ENCODE assay signal across 12 mouse cellular contexts in the genomic region with DNA sequence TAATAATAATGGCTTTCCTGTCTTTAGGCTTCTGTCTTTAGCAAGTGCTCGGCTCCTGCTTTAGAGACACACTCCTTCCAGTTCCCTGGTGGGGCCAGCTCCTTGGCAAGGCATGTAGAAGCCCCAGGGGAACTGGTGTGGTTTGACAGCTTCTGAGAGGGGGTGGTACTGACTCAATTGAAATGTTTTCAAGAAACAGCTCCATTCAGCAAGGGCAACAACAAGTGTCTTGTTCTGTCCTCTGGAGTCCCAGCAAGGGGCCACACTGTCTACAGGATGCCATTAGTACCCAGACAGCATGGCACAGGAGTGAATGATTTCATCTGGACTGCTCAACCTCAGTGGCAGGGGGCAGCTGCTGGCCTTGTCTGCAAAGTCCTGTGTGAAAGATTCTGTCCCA. TPM values are rescaled to one million over a fixed set of nuclear protein-coding genes. Genes with fewer than 3 reads are reported as not detected.
DNase-seq lines count a peak whose midpoint lies in the region; ATAC-seq lines count a peak whose summit lies in the region.
"Had no signal": no experiment of that assay in that cellular context is flagged by ENCODE, and none has a peak within 500 bp of the region (broad histone marks: within the 10 kb centered on the region; RNA-seq: fewer than 3 reads in every experiment).

No protein-coding gene starts in this region.

- no peak overlapping the region for H3K4me2 ChIP-seq in embryonic facial prominence, embryonic 15.5 days (replicated peaks)
- no peak overlapping the region for H3K4me2 ChIP-seq in hindbrain, embryonic 16.5 days (ENCODE audit: low read length)
- no peak overlapping the region for H3K4me2 ChIP-seq in neural tube, embryonic 13.5 days
- no peak overlapping the region for H3K4me2 ChIP-seq in liver, embryonic 12.5 days
- H3K4me2 ChIP-seq: lung, embryonic 14.5 days had no signal

- H3K4me1 ChIP-seq in embryonic facial prominence, embryonic 15.5 days: peaks cover 8% of the 10 kb centered on the region; the same call in 1 of the 2 replicates
- H3K4me1 ChIP-seq in hindbrain, embryonic 16.5 days (ENCODE audit: control insufficient read depth, insufficient read depth, low read depth, low read length): peaks cover 6% of the 10 kb centered on the region
- H3K4me1 ChIP-seq in neural tube, embryonic 13.5 days (replicated peaks): peaks cover 27% of the 10 kb centered on the region
- H3K4me1 ChIP-seq in liver, embryonic 12.5 days: 0 out of 2 replicates have a peak, but pooled peaks cover 4% of the 10 kb centered on the region

- no peak overlapping the region for H3K4me3 ChIP-seq in embryonic facial prominence, embryonic 15.5 days (replicated peaks)
- no peak overlapping the region for H3K4me3 ChIP-seq in hindbrain, embryonic 16.5 days (ENCODE audit: low read length)
- H3K4me3 ChIP-seq in neural tube, embryonic 13.5 days: no peak overlapping the region
- no peak overlapping the region for H3K4me3 ChIP-seq in liver, embryonic 12.5 days
- H3K4me3 ChIP-seq: heart, adult 2 months had no signal

- peak; percentile 34; the same call in 1 of the 2 replicates for ATAC-seq in embryonic facial prominence, embryonic 15.5 days (ENCODE audit: insufficient number of reproducible peaks, low FRiP score, low TSS enrichment, low read depth)
- ATAC-seq in hindbrain, embryonic 16.5 days: peak; percentile 94
- peak; percentile 74 for ATAC-seq in neural tube, embryonic 13.5 days (ENCODE audit: low read depth)
- ATAC-seq in liver, embryonic 12.5 days: no peak
- ATAC-seq: CD4-positive, CD25-positive, alpha-beta regulatory T cell, adult 4 months had no signal

- peaks cover 18% of the 10 kb centered on the region; the same call in 1 of the 2 replicates for H3K36me3 ChIP-seq in embryonic facial prominence, embryonic 15.5 days
- H3K36me3 ChIP-seq in hindbrain, embryonic 16.5 days (ENCODE audit: control insufficient read depth, insufficient read depth, low read length): peaks cover 9% of the 10 kb centered on the region
- H3K36me3 ChIP-seq in neural tube, embryonic 13.5 days: peaks cover 15% of the 10 kb centered on the region
- peaks cover 8% of the 10 kb centered on the region for H3K36me3 ChIP-seq in liver, embryonic 12.5 days

- H3K9ac ChIP-seq in embryonic facial prominence, embryonic 15.5 days: no peak overlapping the region
- no peak overlapping the region for H3K9ac ChIP-seq in hindbrain, embryonic 16.5 days (ENCODE audit: low read depth, low read length)
- no peak overlapping the region for H3K9ac ChIP-seq in neural tube, embryonic 13.5 days
- no peak overlapping the region for H3K9ac ChIP-seq in liver, embryonic 12.5 days
- H3K9ac ChIP-seq: lung, embryonic 14.5 days had no signal

- H3K27ac ChIP-seq in embryonic facial prominence, embryonic 15.5 days (replicated peaks): no peak overlapping the region
- peak overlapping the region; percentile 40; the same call in 1 of the 2 replicates for H3K27ac ChIP-seq in hindbrain, embryonic 16.5 days (ENCODE audit: low read depth, low read length)
- peak overlapping the region; percentile 30 for H3K27ac ChIP-seq in neural tube, embryonic 13.5 days (replicated peaks)
- no peak overlapping the region for H3K27ac ChIP-seq in liver, embryonic 12.5 days
- H3K27ac ChIP-seq: heart, adult 2 months had no signal

- 17% methylated on average over 1 of the region's 1 CpGs for WGBS in embryonic facial prominence, embryonic 15.5 days
- 0% methylated on average over 1 of the region's 1 CpGs for WGBS in hindbrain, embryonic 16.5 days
- 25% methylated on average over 1 of the region's 1 CpGs for WGBS in neural tube, embryonic 13.5 days
- WGBS in liver, embryonic 12.5 days (ENCODE audit: insufficient replicate concordance): 52% methylated on average over 1 of the region's 1 CpGs

- no peaks in the 10 kb centered on the region for H3K9me3 ChIP-seq in embryonic facial prominence, embryonic 15.5 days (replicated peaks)
- H3K9me3 ChIP-seq in hindbrain, embryonic 16.5 days (ENCODE audit: control insufficient read depth, low read length): no peaks in the 10 kb centered on the region
- H3K9me3 ChIP-seq in neural tube, embryonic 13.5 days: no peaks in the 10 kb centered on the region
- no peaks in the 10 kb centered on the region for H3K9me3 ChIP-seq in liver, embryonic 12.5 days (replicated peaks)

- peak; percentile 27 for DNase-seq in left cerebral cortex, adult 11 months (ENCODE audit: low spot score)
- DNase-seq in left cerebral cortex, adult 18-20 months (ENCODE audit: low spot score in 2 of 2): no peak
- DNase-seq in urinary bladder, postnatal 10 days (ENCODE audit: low spot score): no peak
- no peak for DNase-seq in kidney, postnatal 25 days
- DNase-seq: heart, adult 2 months; kidney, postnatal 10 days; lung, embryonic 14.5 days had no signal

- H3K27me3 ChIP-seq in embryonic facial prominence, embryonic 15.5 days: no peaks in the 10 kb centered on the region
- no peaks in the 10 kb centered on the region for H3K27me3 ChIP-seq in hindbrain, embryonic 16.5 days (replicated peaks; ENCODE audit: control insufficient read depth, insufficient read depth, low read length)
- no peaks in the 10 kb centered on the region for H3K27me3 ChIP-seq in neural tube, embryonic 13.5 days
- H3K27me3 ChIP-seq in liver, embryonic 12.5 days (replicated peaks): no peaks in the 10 kb centered on the region

RNA-seq across cellular contexts. Expression of a gene that starts 51.0 kb away (rescaled TPM):
- total RNA-seq in left cerebral cortex, adult 18-20 months (2021): 10 to 100 TPM; 51.7 to 53.3 TPM
- 27.7 TPM in 2 replicates for polyA plus RNA-seq in embryonic facial prominence, embryonic 15.5 days (2015; fragmentation: Nextera tagmentation; extraction: Ambion mirVana)
- 23.3 and 36.2 TPM in 2 replicates for polyA plus RNA-seq in hindbrain, embryonic 16.5 days (2015; fragmentation: Nextera tagmentation; extraction: Ambion mirVana)
- polyA plus RNA-seq in neural tube, embryonic 13.5 days (2015; fragmentation: Nextera tagmentation; extraction: Ambion mirVana): 44.3 and 46.2 TPM in 2 replicates
- polyA plus RNA-seq in liver, embryonic 12.5 days (2016; fragmentation: Nextera tagmentation; extraction: Ambion mirVana): 20.3 and 21.5 TPM in 2 replicates

Comparison
In these comparisons a context has a peak if more than half of its experiments do, and no peak if none do; other contexts are left out.
1. H3K27ac ChIP-seq: peak in hindbrain, embryonic 16.5 days (single experiment) and neural tube, embryonic 13.5 days (single experiment); none in embryonic facial prominence, embryonic 15.5 days (single experiment) and liver, embryonic 12.5 days (single experiment).